Mouse (Mus musculus) heart, adult 2 months (tissue): ENCODE measurements at regions not wholly inside any gene's neighbourhood (a gene's known extent, or its start where the extent isn't known, plus 50 kb on each side); places are given as distances from the start of the nearest gene placed in this dataset.

Source experiments
- DNase-seq, 2 experiments: peaks; one replicate each; pipeline ENCODE4 v3.0.0; 2021
- H3K27ac ChIP-seq: fragments of 200-600 bp; 2 replicates; pipeline ENCODE4 v1.8.1; 2022
- H3K27me3 ChIP-seq: fragments of 200-500 bp; 2 replicates; pipeline ENCODE4 v1.6.1; 2012; ENCODE audit warnings: mild to moderate bottlenecking, low read length, inconsistent platforms, mixed read lengths; ENCODE audit not compliant: control insufficient read depth, insufficient read depth
- H3K36me3 ChIP-seq: fragments of 200-500 bp; 2 replicates; pipeline ENCODE4 v1.6.1; 2012; ENCODE audit warnings: low read length, inconsistent platforms; ENCODE audit not compliant: control insufficient read depth, insufficient read depth
- H3K4me1 ChIP-seq: fragments of 200-500 bp; 2 replicates; pipeline ENCODE4 v1.6.1; 2011; ENCODE audit warnings: low read length; ENCODE audit not compliant: control insufficient read depth, insufficient read depth
- H3K4me3 ChIP-seq: fragments of 200-600 bp; 2 replicates; pipeline ENCODE4 v1.8.1; 2022
- H3K79me2 ChIP-seq: fragments of 200-500 bp; replicated peaks from 2 replicates; pipeline ENCODE4 v1.6.1; 2012; ENCODE audit warnings: mild to moderate bottlenecking, inconsistent platforms, low read length, moderate library complexity, mixed read lengths; ENCODE audit not compliant: control insufficient read depth, insufficient read depth
- H3K9ac ChIP-seq: fragments of 200-500 bp; 2 replicates; pipeline ENCODE4 v1.6.1; 2012; ENCODE audit warnings: low read depth, mild to moderate bottlenecking, control low read depth, inconsistent platforms, low read length, mixed read lengths
- CTCF ChIP-seq: fragments of 200-600 bp; IDR thresholded peaks from 2 replicates; pipeline ENCODE4 v1.8.1; 2022; ENCODE audit warnings: antibody characterized with exemption, mild to moderate bottlenecking, moderate library complexity
- EP300 ChIP-seq: fragments of 200-500 bp; IDR thresholded peaks from 2 replicates; pipeline ENCODE4 v1.6.1; 2011; ENCODE audit warnings: low read depth, low read length, control low read depth; ENCODE audit not compliant: insufficient read depth
- POLR2A ChIP-seq: fragments of 200-500 bp; IDR thresholded peaks from 2 replicates; pipeline ENCODE4 v1.6.1; 2011; ENCODE audit warnings: mild to moderate bottlenecking, low read depth, low read length, control low read depth; ENCODE audit not compliant: insufficient read depth
- WGBS: fragments of 180-500 bp; shearing (Covaris S2); methylation state at CpG from one replicate; pipeline ENCODE4 v1.1.7; 2018; 5-methylcytosine and 5-hydroxymethylcytosine counted together
- intact Hi-C: fragments of 180-260 bp; cut with DNase I; formaldehyde crosslinking; loops from one replicate; pipeline ENCODE4 v1.15.1; 2025

- no peak overlapping the region for H3K4me3 ChIP-seq
- H3K27me3 ChIP-seq: no peaks in the 10 kb centered on the region
- WGBS: 92% methylated on average over 5 of the region's 5 CpGs
- no peaks in the 10 kb centered on the region for H3K4me1 ChIP-seq
- no peaks in the 10 kb centered on the region for H3K36me3 ChIP-seq
- no peaks in the 10 kb centered on the region for H3K79me2 ChIP-seq
- no peak overlapping the region for H3K27ac ChIP-seq
- DNase-seq: no peak
- intact Hi-C loops: no loop called here
- H3K9ac ChIP-seq: no peak overlapping the region
- TF ChIP-seq POLR2A: no peak
- no peak for TF ChIP-seq EP300
- TF ChIP-seq CTCF: no peak
Measured at GRCm38 (mm10) chr14:28704729-28705128, 200.2 kb downstream of the Wnt5a start.

- WGBS: 73% methylated on average over 10 of the region's 10 CpGs
- intact Hi-C loops: no loop called here
- no peaks in the 10 kb centered on the region for H3K36me3 ChIP-seq
- TF ChIP-seq EP300: no peak
- no peak for TF ChIP-seq CTCF
- no peak for TF ChIP-seq POLR2A
- no peaks in the 10 kb centered on the region for H3K27me3 ChIP-seq
- H3K4me1 ChIP-seq: no peaks in the 10 kb centered on the region
- H3K9ac ChIP-seq: no peak overlapping the region
- H3K4me3 ChIP-seq: no peak overlapping the region
- DNase-seq: no peak
- no peaks in the 10 kb centered on the region for H3K79me2 ChIP-seq
- H3K27ac ChIP-seq: no peak overlapping the region
Measured at GRCm38 (mm10) chr14:28714598-28714997, 210.0 kb downstream of the Wnt5a start.

- TF ChIP-seq POLR2A (no peak), CTCF (no peak), EP300 (no peak)
- WGBS: 93% methylated on average over 3 of the region's 3 CpGs
- no peak overlapping the region for H3K27ac ChIP-seq
- DNase-seq: no peak
- intact Hi-C loops: no loop called here
- no peak overlapping the region for H3K4me3 ChIP-seq
- no peaks in the 10 kb centered on the region for H3K4me1 ChIP-seq
- no peaks in the 10 kb centered on the region for H3K36me3 ChIP-seq
- H3K27me3 ChIP-seq: no peaks in the 10 kb centered on the region
- no peak overlapping the region for H3K9ac ChIP-seq
- no peaks in the 10 kb centered on the region for H3K79me2 ChIP-seq
Measured at GRCm38 (mm10) chr14:28720545-28720944, 216.0 kb downstream of the Wnt5a start.

GRCm38 (mm10) chr14:28725666-28726065 lies 221.1 kb downstream of the Wnt5a start:
- TF ChIP-seq CTCF (no peak), POLR2A (no peak), EP300 (no peak)
- intact Hi-C loops: no loop called here
- Histone ChIP-seq H3K36me3 (no peaks in the 10 kb centered on the region), H3K9ac (no peak overlapping the region), H3K27ac (no peak overlapping the region), H3K27me3 (no peaks in the 10 kb centered on the region), H3K4me1 (no peaks in the 10 kb centered on the region), H3K4me3 (no peak overlapping the region), H3K79me2 (no peaks in the 10 kb centered on the region)
- WGBS: 63% methylated on average over 4 of the region's 4 CpGs
- no peak for DNase-seq

GRCm38 (mm10) chr14:28733496-28733895 lies 228.9 kb downstream of the Wnt5a start:
- Histone ChIP-seq H3K27me3 (no peaks in the 10 kb centered on the region), H3K4me3 (no peak overlapping the region), H3K4me1 (no peaks in the 10 kb centered on the region), H3K36me3 (no peaks in the 10 kb centered on the region), H3K79me2 (no peaks in the 10 kb centered on the region), H3K9ac (no peak overlapping the region), H3K27ac (no peak overlapping the region)
- no peak for DNase-seq
- intact Hi-C loops: no loop called here
- TF ChIP-seq POLR2A: no peak
- TF ChIP-seq CTCF: no peak
- no peak for TF ChIP-seq EP300
- 71% methylated on average over 5 of the region's 5 CpGs for WGBS

GRCm38 (mm10) chr14:28735446-28735845 lies 230.9 kb downstream of the Wnt5a start:
- DNase-seq: no peak
- H3K9ac ChIP-seq: no peak overlapping the region
- no peaks in the 10 kb centered on the region for H3K4me1 ChIP-seq
- no peak overlapping the region for H3K27ac ChIP-seq
- H3K79me2 ChIP-seq: no peaks in the 10 kb centered on the region
- no peak for TF ChIP-seq EP300
- no peak for TF ChIP-seq POLR2A
- TF ChIP-seq CTCF: no peak
- no peak overlapping the region for H3K4me3 ChIP-seq
- intact Hi-C loops: no loop called here
- H3K36me3 ChIP-seq: no peaks in the 10 kb centered on the region
- 82% methylated on average over 5 of the region's 5 CpGs for WGBS
- no peaks in the 10 kb centered on the region for H3K27me3 ChIP-seq
